Mouse (Mus musculus): ENCODE results near the gene Ttc39d. TPM values are rescaled to one million over a fixed set of nuclear protein-coding genes. Genes with fewer than 3 reads are reported as not detected.

Gene Ttc39d
- polyA plus RNA-seq (2016; fragmentation: Nextera tagmentation; extraction: Ambion mirVana): not detected in 2 replicates

- under 1% methylated on average over 94 of the region's 95 CpGs for WGBS
- peak; percentile 93 for ATAC-seq (ENCODE audit: insufficient number of reproducible peaks, insufficient read depth, low FRiP score, low TSS enrichment, low read depth)
- H3K9ac ChIP-seq (replicated peaks): peak within 1 kb of the TSS; percentile 98
- peaks cover 37% of the 10 kb centered on the region for H3K36me3 ChIP-seq
- H3K9me3 ChIP-seq: no peaks in the 10 kb centered on the region
- peaks cover 14% of the 10 kb centered on the region; the same call in 1 of the 2 replicates for H3K4me1 ChIP-seq (replicated peaks)
- peak within 1 kb of the TSS; percentile 91 for H3K4me2 ChIP-seq
- peak within 1 kb of the TSS; percentile 99 for H3K27ac ChIP-seq
- H3K4me3 ChIP-seq (replicated peaks): peak within 1 kb of the TSS; percentile 92
- no peaks in the 10 kb centered on the region for H3K27me3 ChIP-seq
Measured at GRCm38 (mm10) chr17:80206671-80207581, at the start of gene Ttc39d, which contains the start of gene Srsf7. TSS of gene Ttc39d (plus strand) at chr17:80207460. TSS of gene Srsf7 (minus strand) at chr17:80207307.

- no peak for ATAC-seq (ENCODE audit: insufficient number of reproducible peaks, insufficient read depth, low FRiP score, low TSS enrichment, low read depth)
- H3K4me1 ChIP-seq (replicated peaks): no peaks in the 10 kb centered on the region
- H3K9ac ChIP-seq (replicated peaks): no peak overlapping the region
- no peaks in the 10 kb centered on the region for H3K9me3 ChIP-seq
- no peaks in the 10 kb centered on the region for H3K36me3 ChIP-seq
- no peak overlapping the region for H3K27ac ChIP-seq
- H3K4me2 ChIP-seq: no peak overlapping the region
- H3K27me3 ChIP-seq: no peaks in the 10 kb centered on the region
- 92% methylated on average over 6 of the region's 6 CpGs for WGBS
- H3K4me3 ChIP-seq (replicated peaks): no peak overlapping the region
Measured at GRCm38 (mm10) chr17:80157489-80157888, 49.8 kb upstream of the Ttc39d start.

DNA sequence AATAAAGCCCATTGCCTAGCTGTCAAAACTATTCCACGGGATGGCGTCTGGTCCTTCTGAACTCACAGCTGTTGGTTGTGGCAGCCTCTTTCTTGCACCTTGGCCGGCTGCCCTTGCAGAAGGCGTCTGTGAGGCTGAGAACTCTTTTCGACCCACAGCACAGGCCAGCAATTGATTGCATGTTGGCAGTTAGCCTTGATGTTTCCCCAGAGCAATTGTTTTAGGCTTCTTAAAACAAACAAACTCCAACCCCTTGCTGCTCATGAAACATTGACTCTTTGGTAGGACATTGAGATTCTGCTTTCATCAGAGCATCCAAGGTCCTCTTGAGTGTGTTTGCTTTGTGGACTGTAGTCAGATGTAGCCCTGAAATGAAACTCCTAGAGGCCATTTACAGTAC is 46.8 kb upstream of the Ttc39d start:
- H3K4me1 ChIP-seq (replicated peaks): no peaks in the 10 kb centered on the region
- WGBS: 64% methylated on average over 5 of the region's 5 CpGs
- H3K9me3 ChIP-seq: no peaks in the 10 kb centered on the region
- no peaks in the 10 kb centered on the region for H3K36me3 ChIP-seq
- no peak overlapping the region for H3K27ac ChIP-seq
- no peak overlapping the region for H3K4me3 ChIP-seq (replicated peaks)
- no peak overlapping the region for H3K9ac ChIP-seq (replicated peaks)
- no peaks in the 10 kb centered on the region for H3K27me3 ChIP-seq
- no peak overlapping the region for H3K4me2 ChIP-seq
- ATAC-seq (ENCODE audit: insufficient number of reproducible peaks, insufficient read depth, low FRiP score, low TSS enrichment, low read depth): no peak

DNA sequence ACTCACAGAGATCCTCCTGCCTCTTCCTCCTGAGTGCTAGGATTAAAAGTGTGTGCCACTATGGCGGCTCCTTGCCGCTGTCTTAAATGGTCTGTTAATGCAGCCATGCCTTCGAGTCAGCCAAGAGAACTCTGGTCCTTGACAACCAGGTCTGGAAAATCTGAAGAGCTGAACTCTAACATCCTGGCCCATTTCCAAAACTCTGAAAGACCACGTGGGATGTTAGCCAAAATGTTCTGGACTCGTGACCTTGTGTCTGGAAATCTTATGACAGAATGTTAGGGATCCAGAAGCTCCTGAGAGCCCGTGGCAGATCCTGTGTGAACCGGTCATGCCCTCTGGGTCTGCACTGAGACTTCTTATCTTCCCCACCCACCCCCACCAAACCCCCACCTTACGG is 43.3 kb upstream of the Ttc39d start:
- no peaks in the 10 kb centered on the region for H3K9me3 ChIP-seq
- no peak overlapping the region for H3K9ac ChIP-seq (replicated peaks)
- ATAC-seq (ENCODE audit: insufficient number of reproducible peaks, insufficient read depth, low FRiP score, low TSS enrichment, low read depth): no peak
- H3K27me3 ChIP-seq: no peaks in the 10 kb centered on the region
- H3K36me3 ChIP-seq: no peaks in the 10 kb centered on the region
- no peak overlapping the region for H3K4me2 ChIP-seq
- H3K4me1 ChIP-seq (replicated peaks): peaks cover 18% of the 10 kb centered on the region
- WGBS: 86% methylated on average over 8 of the region's 8 CpGs
- H3K27ac ChIP-seq: no peak overlapping the region
- H3K4me3 ChIP-seq (replicated peaks): no peak overlapping the region

- no peak overlapping the region for H3K4me3 ChIP-seq (replicated peaks)
- WGBS: 77% methylated on average over 6 of the region's 6 CpGs
- no peaks in the 10 kb centered on the region for H3K27me3 ChIP-seq
- no peak overlapping the region for H3K9ac ChIP-seq (replicated peaks)
- H3K4me1 ChIP-seq (replicated peaks): peaks cover 22% of the 10 kb centered on the region
- H3K36me3 ChIP-seq: no peaks in the 10 kb centered on the region
- H3K27ac ChIP-seq: no peak overlapping the region
- ATAC-seq (ENCODE audit: insufficient number of reproducible peaks, insufficient read depth, low FRiP score, low TSS enrichment, low read depth): no peak
- H3K9me3 ChIP-seq: no peaks in the 10 kb centered on the region
- no peak overlapping the region for H3K4me2 ChIP-seq
Measured at GRCm38 (mm10) chr17:80165741-80166140, 41.5 kb upstream of the Ttc39d start.

GRCm38 (mm10) chr17:80166346-80166745 is 40.9 kb upstream of the Ttc39d start:
- Histone ChIP-seq H3K4me1 (replicated peaks) (peaks cover 22% of the 10 kb centered on the region), H3K9ac (replicated peaks) (no peak overlapping the region), H3K9me3 (no peaks in the 10 kb centered on the region), H3K27ac (no peak overlapping the region), H3K27me3 (no peaks in the 10 kb centered on the region), H3K4me2 (no peak overlapping the region), H3K4me3 (replicated peaks) (no peak overlapping the region), H3K36me3 (no peaks in the 10 kb centered on the region)
- ATAC-seq (ENCODE audit: insufficient number of reproducible peaks, insufficient read depth, low FRiP score, low TSS enrichment, low read depth): no peak
- 88% methylated on average over 6 of the region's 6 CpGs for WGBS

- Histone ChIP-seq H3K4me1 (replicated peaks) (peaks cover 22% of the 10 kb centered on the region), H3K27ac (peak overlapping the region; percentile 35; the same call in 1 of the 2 replicates), H3K36me3 (no peaks in the 10 kb centered on the region), H3K4me2 (no peak overlapping the region), H3K4me3 (replicated peaks) (no peak overlapping the region), H3K27me3 (no peaks in the 10 kb centered on the region), H3K9ac (replicated peaks) (no peak overlapping the region), H3K9me3 (no peaks in the 10 kb centered on the region)
- ATAC-seq (ENCODE audit: insufficient number of reproducible peaks, insufficient read depth, low FRiP score, low TSS enrichment, low read depth): no peak
- WGBS: 80% methylated on average over 4 of the region's 4 CpGs
Measured at GRCm38 (mm10) chr17:80167436-80167835, 39.8 kb upstream of the Ttc39d start.

DNA sequence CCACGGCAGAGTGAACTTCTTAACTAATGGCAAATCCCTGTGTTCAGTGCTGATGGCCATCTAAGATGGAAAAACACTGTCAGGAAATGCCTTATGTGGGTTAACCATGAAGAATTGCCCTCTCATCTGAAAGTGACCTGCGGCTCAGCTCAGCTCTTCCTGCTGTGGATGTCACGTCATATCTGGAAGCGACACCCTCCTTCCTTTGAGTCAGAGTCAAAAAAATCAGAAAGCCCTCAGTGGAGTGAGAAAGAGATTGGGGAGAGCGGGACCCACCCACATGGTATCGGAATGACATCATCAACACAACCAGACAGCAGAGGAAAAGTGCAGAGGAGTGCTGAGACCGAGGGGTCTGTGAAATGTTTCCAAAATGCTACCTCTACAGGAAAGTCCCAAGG is 39.4 kb upstream of the Ttc39d start:
- ATAC-seq (ENCODE audit: insufficient number of reproducible peaks, insufficient read depth, low FRiP score, low TSS enrichment, low read depth): 0 out of 2 replicates have a peak, but pooled peaks have one; percentile 38

GRCm38 (mm10) chr17:80168425-80169182 is 38.7 kb upstream of the Ttc39d start:
- H3K9ac ChIP-seq (replicated peaks): no peak overlapping the region; the same call in 1 of the 2 replicates
- H3K27ac ChIP-seq: peak overlapping the region; percentile 70; the same call in 1 of the 2 replicates
- H3K27me3 ChIP-seq: no peaks in the 10 kb centered on the region
- H3K4me1 ChIP-seq (replicated peaks): peaks cover 23% of the 10 kb centered on the region
- ATAC-seq (ENCODE audit: insufficient number of reproducible peaks, insufficient read depth, low FRiP score, low TSS enrichment, low read depth): peak; percentile 64; the same call in 1 of the 2 replicates
- WGBS: 22% methylated on average over 16 of the region's 16 CpGs
- H3K4me2 ChIP-seq: peak overlapping the region; percentile 47
- H3K36me3 ChIP-seq: no peaks in the 10 kb centered on the region
- peak overlapping the region; percentile 16 for H3K4me3 ChIP-seq (replicated peaks)
- H3K9me3 ChIP-seq: no peaks in the 10 kb centered on the region

More for the DNA sequence above, 39.4 kb upstream of the Ttc39d start:
- WGBS: 66% methylated on average over 7 of the region's 7 CpGs
- Histone ChIP-seq H3K9me3 (no peaks in the 10 kb centered on the region), H3K36me3 (no peaks in the 10 kb centered on the region), H3K4me1 (replicated peaks) (peaks cover 22% of the 10 kb centered on the region), H3K4me2 (peak overlapping the region; percentile 47), H3K4me3 (replicated peaks) (no peak overlapping the region), H3K9ac (replicated peaks) (no peak overlapping the region), H3K27ac (peak overlapping the region; percentile 35; the same call in 1 of the 2 replicates), H3K27me3 (no peaks in the 10 kb centered on the region)

- WGBS: 90% methylated on average over 6 of the region's 6 CpGs
- Histone ChIP-seq H3K4me2 (no peak overlapping the region), H3K27ac (no peak overlapping the region), H3K27me3 (no peaks in the 10 kb centered on the region), H3K9ac (replicated peaks) (no peak overlapping the region), H3K4me3 (replicated peaks) (no peak overlapping the region), H3K36me3 (no peaks in the 10 kb centered on the region), H3K4me1 (replicated peaks) (peaks cover 27% of the 10 kb centered on the region), H3K9me3 (no peaks in the 10 kb centered on the region)
- no peak for ATAC-seq (ENCODE audit: insufficient number of reproducible peaks, insufficient read depth, low FRiP score, low TSS enrichment, low read depth)
Measured at GRCm38 (mm10) chr17:80169792-80170191, 37.5 kb upstream of the Ttc39d start.

GRCm38 (mm10) chr17:80170951-80171350 is 36.3 kb upstream of the Ttc39d start:
- no peaks in the 10 kb centered on the region for H3K27me3 ChIP-seq

More at GRCm38 (mm10) chr17:80170951-80171350, 36.3 kb upstream of the Ttc39d start:
- 86% methylated on average over 7 of the region's 7 CpGs for WGBS
- H3K9me3 ChIP-seq: no peaks in the 10 kb centered on the region
- H3K4me3 ChIP-seq (replicated peaks): no peak overlapping the region
- no peak overlapping the region for H3K4me2 ChIP-seq
- H3K36me3 ChIP-seq: no peaks in the 10 kb centered on the region
- H3K4me1 ChIP-seq (replicated peaks): peaks cover 29% of the 10 kb centered on the region
- no peak overlapping the region for H3K9ac ChIP-seq (replicated peaks)
- no peak overlapping the region for H3K27ac ChIP-seq
- ATAC-seq (ENCODE audit: insufficient number of reproducible peaks, insufficient read depth, low FRiP score, low TSS enrichment, low read depth): no peak
